Mouse (Mus musculus) kidney, adult 9 months (tissue): ENCODE measurements around the gene Evi5.
A peak's percentile ranks its signal among the peaks of the same experiment; 100 is the strongest.

Experiments used
- DNase-seq: peaks from one replicate; pipeline ENCODE4 v3.0.0; 2022

Gene Evi5

GRCm38 (mm10) chr5:107738296-107738695, 136.6 kb downstream of the Evi5 start:
- DNase-seq: no peak

GRCm38 (mm10) chr5:107736171-107736570, 138.7 kb downstream of the Evi5 start:
- DNase-seq: no peak

- DNase-seq: no peak
Measured at GRCm38 (mm10) chr5:107731844-107732243, 143.1 kb downstream of the Evi5 start.

GRCm38 (mm10) chr5:107731408-107731807, 143.5 kb downstream of the Evi5 start:
- DNase-seq: no peak

GRCm38 (mm10) chr5:107727007-107727402, 147.9 kb downstream of the Evi5 start:
- DNase-seq: no peak

GRCm38 (mm10) chr5:107726281-107727006, 148.5 kb downstream of the Evi5 start:
- no peak for DNase-seq

GRCm38 (mm10) chr5:107725435-107726261, 149.3 kb downstream of the Evi5 start, which contains the start of gene Gfi1:
Gene Gfi1 (minus strand): TSS chr5:107726036.
- no peak for DNase-seq

- no peak for DNase-seq
Measured at GRCm38 (mm10) chr5:107724661-107725434, 150.1 kb downstream of the Evi5 start.

GRCm38 (mm10) chr5:107723541-107724511, 151.1 kb downstream of the Evi5 start:
- peak; percentile 13 for DNase-seq

GRCm38 (mm10) chr5:107722661-107723532, 152.0 kb downstream of the Evi5 start:
- peak; percentile 20 for DNase-seq

- DNase-seq: no peak
Measured at GRCm38 (mm10) chr5:107721638-107722011, 153.3 kb downstream of the Evi5 start.

GRCm38 (mm10) chr5:107720991-107721637, 153.8 kb downstream of the Evi5 start:
- no peak for DNase-seq

GRCm38 (mm10) chr5:107720511-107720910, 154.4 kb downstream of the Evi5 start:
- no peak for DNase-seq

GRCm38 (mm10) chr5:107719786-107720185, 155.1 kb downstream of the Evi5 start:
- DNase-seq: no peak

- no peak for DNase-seq
Measured at GRCm38 (mm10) chr5:107719209-107719608, 155.7 kb downstream of the Evi5 start.

GRCm38 (mm10) chr5:107717871-107718361, 157.0 kb downstream of the Evi5 start:
- no peak for DNase-seq

- DNase-seq: no peak
Measured at GRCm38 (mm10) chr5:107711689-107712088, 163.2 kb downstream of the Evi5 start.

GRCm38 (mm10) chr5:107708124-107708797, 166.6 kb downstream of the Evi5 start:
- no peak for DNase-seq

GRCm38 (mm10) chr5:107706262-107706661, 168.6 kb downstream of the Evi5 start:
- no peak for DNase-seq

- no peak for DNase-seq
Measured at GRCm38 (mm10) chr5:107705756-107706155, 169.2 kb downstream of the Evi5 start.
